Mouse (Mus musculus) limb, embryonic 14.5 days (tissue): ENCODE measurements around the gene Gemin8. TPM values are rescaled to one million over a fixed set of nuclear protein-coding genes. Genes with fewer than 3 reads are reported as not detected.
A peak's percentile ranks its signal among the peaks of the same experiment; 100 is the strongest.

Source experiments
- ATAC-seq: fragments of 200-750 bp; cut with Nextera tagmentation; 2 replicates; pipeline ENCODE4 v1.8.0; 2017; ENCODE audit warnings: low read depth, moderate number of reproducible peaks, moderate TSS enrichment; ENCODE audit not compliant: low FRiP score
- DNase-seq: peaks from one replicate; pipeline ENCODE4 v3.0.0-alpha.2; 2015; ENCODE audit warnings: low spot score
- H3K27ac ChIP-seq: fragments of 300-500 bp; sonication (generic); replicated peaks from 2 replicates; pipeline ENCODE4 v1.5.1; 2014; ENCODE audit warnings: low read depth, mild to moderate bottlenecking, low read length, moderate library complexity, mixed read lengths
- H3K27me3 ChIP-seq: fragments of 300-500 bp; sonication (generic); 2 replicates; pipeline ENCODE4 v1.6.1; 2014; ENCODE audit warnings: low read length, mixed read lengths; ENCODE audit not compliant: control insufficient read depth, insufficient read depth
- H3K36me3 ChIP-seq: fragments of 300-500 bp; sonication (generic); 2 replicates; pipeline ENCODE4 v1.6.1; 2014; ENCODE audit warnings: mild to moderate bottlenecking, low read length, moderate library complexity, mixed read lengths; ENCODE audit not compliant: control insufficient read depth, insufficient read depth
- H3K4me1 ChIP-seq: fragments of 300-500 bp; sonication (generic); 2 replicates; pipeline ENCODE4 v1.6.1; 2014; ENCODE audit warnings: antibody characterized with exemption, low read length, mixed read lengths; ENCODE audit not compliant: control insufficient read depth, insufficient read depth
- H3K4me2 ChIP-seq: fragments of 300-500 bp; sonication (generic); replicated peaks from 2 replicates; pipeline ENCODE4 v1.6.1; 2014; ENCODE audit warnings: low read depth, mild to moderate bottlenecking, low read length, moderate library complexity; ENCODE audit not compliant: severe bottlenecking
- H3K4me3 ChIP-seq: fragments of 300-500 bp; sonication (generic); replicated peaks from 2 replicates; pipeline ENCODE4 v1.5.1; 2014; ENCODE audit warnings: low read length
- H3K9ac ChIP-seq: fragments of 300-500 bp; sonication (generic); 2 replicates; pipeline ENCODE4 v1.6.1; 2014; ENCODE audit warnings: mild to moderate bottlenecking, low read depth, low read length, moderate library complexity; ENCODE audit not compliant: severe bottlenecking
- H3K9me3 ChIP-seq: fragments of 300-500 bp; sonication (generic); 2 replicates; pipeline ENCODE4 v1.6.1; 2016; ENCODE audit warnings: low read length; ENCODE audit not compliant: control insufficient read depth
- POLR2A ChIP-seq: fragments of 200-500 bp; IDR thresholded peaks from 2 replicates; pipeline ENCODE4 v1.8.0; 2012; ENCODE audit warnings: inconsistent platforms, mild to moderate bottlenecking, moderate library complexity, borderline replicate concordance; ENCODE audit not compliant: insufficient read depth, insufficient read length; ENCODE audit errors: extremely low read depth
- WGBS: fragments of 180-500 bp; shearing (Covaris S2); extraction: QIAGEN DNeasy Blood & Tissue Kit; methylation state at CpG from one replicate; pipeline ENCODE4 v1.1.7; 2014; 5-methylcytosine and 5-hydroxymethylcytosine counted together
- polyA plus RNA-seq, 2 experiments: library from polyadenylated mRNA; depleted of rRNA in 1 of 2; stranded (reverse) in 1 of 2; unstranded in 1 of 2; fragments of >200 nt; fragmentation: Nextera tagmentation in 1 of 2; extraction: Ambion mirVana in 1 of 2; gene quantifications; 2 replicates each; pipeline versions ENCODE4 v1.2.1 to v1.2.3; 2012 to 2014

Gemin8 gene
- polyA plus RNA-seq, 2 experiments, result 12.8 to 19.8 TPM

- Histone ChIP-seq H3K9ac (no peak overlapping the region), H3K27ac (no peak overlapping the region), H3K36me3 (no peaks in the 10 kb centered on the region), H3K4me1 (no peaks in the 10 kb centered on the region), H3K9me3 (no peaks in the 10 kb centered on the region), H3K27me3 (no peaks in the 10 kb centered on the region; the same call in 1 of the 2 replicates), H3K4me3 (no peak overlapping the region), H3K4me2 (no peak overlapping the region)
- no peak for DNase-seq
- ATAC-seq, result no peak
- WGBS, result 87% methylated on average over 6 of the region's 6 CpGs
- TF ChIP-seq POLR2A, result no peak
These were observed 60.4 kb downstream of the Gemin8 start for GRCm38 (mm10) chrX:166230515-166231267.

GRCm38 (mm10) chrX:166236131-166236530, 65.9 kb downstream of the Gemin8 start:
- Histone ChIP-seq H3K27me3 (peaks cover 11% of the 10 kb centered on the region; the same call in 1 of the 2 replicates), H3K9me3 (no peaks in the 10 kb centered on the region), H3K36me3 (no peaks in the 10 kb centered on the region), H3K4me3 (no peak overlapping the region), H3K9ac (no peak overlapping the region), H3K27ac (no peak overlapping the region), H3K4me1 (no peaks in the 10 kb centered on the region), H3K4me2 (no peak overlapping the region)
- TF ChIP-seq POLR2A, result no peak
- DNase-seq, result no peak
- no peak for ATAC-seq
- WGBS, result 37% methylated on average over 2 of the region's 2 CpGs

- ATAC-seq (peak; percentile 86), DNase-seq (peak; percentile 16)
- H3K4me3 ChIP-seq, result peak within 1 kb of the TSS; percentile 50
- 31% methylated on average over 30 of the region's 63 CpGs for WGBS
- peak within 1 kb of the TSS; percentile 73 for H3K4me2 ChIP-seq
- no peak within 1 kb of the TSS for H3K27ac ChIP-seq
- H3K9ac ChIP-seq, result peak within 1 kb of the TSS; percentile 57
- H3K4me1 ChIP-seq, result no peaks in the 10 kb centered on the region
- H3K9me3 ChIP-seq, result no peaks in the 10 kb centered on the region
- no peaks in the 10 kb centered on the region for H3K36me3 ChIP-seq
- peaks cover 11% of the 10 kb centered on the region; the same call in 1 of the 2 replicates for H3K27me3 ChIP-seq
- no peak for TF ChIP-seq POLR2A
These were observed 68.7 kb downstream of the Gemin8 start, which contains the start of gene Gpm6b for GRCm38 (mm10) chrX:166238831-166239460. Gene Gpm6b, plus strand, starts transcription at chrX:166238911.

- peak overlapping the region; percentile 57 for H3K9ac ChIP-seq
- no peaks in the 10 kb centered on the region for H3K4me1 ChIP-seq
- H3K9me3 ChIP-seq, result no peaks in the 10 kb centered on the region
- H3K4me2 ChIP-seq, result peak overlapping the region; percentile 73
- DNase-seq (no peak), ATAC-seq (no peak)
- no peak overlapping the region for H3K27ac ChIP-seq
- H3K27me3 ChIP-seq, result peaks cover 11% of the 10 kb centered on the region; the same call in 1 of the 2 replicates
- 27% methylated on average over 13 of the region's 13 CpGs for WGBS
- no peaks in the 10 kb centered on the region for H3K36me3 ChIP-seq
- H3K4me3 ChIP-seq, result peak overlapping the region; percentile 50
- no peak for TF ChIP-seq POLR2A
These were observed 69.3 kb downstream of the Gemin8 start for GRCm38 (mm10) chrX:166239520-166239919.

Other genes with a start within 250 kb of the Gemin8 start
- gene Gpm6b, start 68.5 kb downstream of the Gemin8 start, polyA plus RNA-seq (2012; rRNA removed), result 18.3 and 18.9 TPM in 2 replicates
- gene Gpm6b, start 68.5 kb downstream of the Gemin8 start, polyA plus RNA-seq (2014; fragmentation: Nextera tagmentation; extraction: Ambion mirVana), result 21.3 and 21.8 TPM in 2 replicates